Mouse (Mus musculus) stomach, postnatal 0 days (tissue): ENCODE data around the gene Cers3.

Experiments used
- CTCF ChIP-seq: IDR thresholded peaks from 2 replicates; pipeline ENCODE4 v1.5.1; 2016; ENCODE audit warnings: antibody characterized with exemption, low read depth, mild to moderate bottlenecking, moderate library complexity
- EP300 ChIP-seq: optimal IDR thresholded peaks from 2 replicates; pipeline ENCODE3; 2016; ENCODE audit warnings: antibody characterized with exemption

DNA sequence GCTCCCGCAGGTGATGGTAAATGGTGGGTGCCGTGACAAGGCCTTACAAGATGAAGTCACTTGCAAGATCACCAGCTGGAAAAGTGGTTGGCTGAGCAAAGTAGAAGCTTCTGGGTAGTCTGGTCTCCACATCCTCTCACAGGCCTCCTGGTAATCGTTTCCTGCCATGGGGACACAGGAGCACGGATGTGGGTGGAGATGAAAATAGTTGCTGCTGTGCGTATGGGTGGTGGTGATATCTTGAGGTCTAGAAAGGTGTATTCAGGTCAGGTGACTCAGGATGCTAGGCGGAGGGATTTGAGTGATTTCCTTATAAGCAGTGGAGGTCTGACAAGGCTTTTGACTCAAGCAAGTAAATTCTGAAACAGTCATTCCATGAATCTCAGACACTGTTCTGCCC, 18.4 kb upstream of the Cers3 start:
- TF ChIP-seq CTCF (no peak), EP300 (no peak)
